In the genomic region with DNA sequence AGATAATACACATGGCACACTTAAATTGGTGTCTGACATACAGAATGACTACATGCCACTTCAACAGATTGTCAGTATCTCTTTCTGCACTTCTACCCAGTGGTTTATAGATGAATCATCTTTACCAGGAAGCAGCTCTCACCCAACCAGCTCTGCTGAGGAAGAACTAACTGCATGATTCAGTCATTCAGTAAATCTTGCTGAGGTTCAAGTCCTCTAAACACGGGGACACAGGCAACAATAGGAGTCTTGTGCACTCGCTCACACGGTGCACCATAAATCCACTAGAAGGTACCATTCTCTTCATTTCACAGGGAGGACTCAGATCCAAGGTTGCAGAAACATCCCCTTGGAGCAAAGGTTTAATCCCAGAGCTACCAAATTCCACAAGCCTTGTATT, we compare ENCODE assay signal across 20 mouse cellular contexts.
DNase-seq lines count a peak whose midpoint lies in the region; ATAC-seq and TF ChIP-seq lines count a peak whose summit lies in the region.
"Had no signal": no experiment of that assay in that cellular context is flagged by ENCODE, and none has a peak within 500 bp of the region (broad histone marks: within the 10 kb centered on the region; RNA-seq: fewer than 3 reads in every experiment).

No protein-coding gene starts in this region.

- no peaks in the 10 kb centered on the region for H3K9me3 ChIP-seq in neural tube, embryonic 11.5 days (ENCODE audit: control insufficient read depth, low read length)
- H3K9me3 ChIP-seq in MEL (replicated peaks; ENCODE audit: insufficient read depth, low read length) = no peaks in the 10 kb centered on the region
- no peaks in the 10 kb centered on the region for H3K9me3 ChIP-seq in intestine, embryonic 15.5 days
- H3K9me3 ChIP-seq: heart, embryonic 12.5 days; limb, embryonic 13.5 days; lung, embryonic 15.5 days; midbrain, embryonic 10.5 days had no signal

- TF ChIP-seq CTCF in MEL (IDR thresholded peaks at IDR 0.05 in 2 of 3, conservative IDR thresholded peaks at IDR 0.05 in 1 of 3; ENCODE audit: control insufficient read depth in 1 of 3, insufficient read depth in 1 of 3, low read depth in 2 of 3, low read length in 3 of 3, poor library complexity in 1 of 3, severe bottlenecking in 1 of 3) = no peak

- no peak overlapping the region for H3K4me2 ChIP-seq in neural tube, embryonic 11.5 days (ENCODE audit: low read depth)
- no peak overlapping the region for H3K4me2 ChIP-seq in intestine, embryonic 15.5 days (replicated peaks)
- H3K4me2 ChIP-seq: heart, embryonic 12.5 days; limb, embryonic 13.5 days; lung, embryonic 15.5 days had no signal

- peaks cover 4% of the 10 kb centered on the region; the same call in 1 of the 2 replicates for H3K4me1 ChIP-seq in neural tube, embryonic 11.5 days (ENCODE audit: control insufficient read depth, insufficient read depth, low read length)
- H3K4me1 ChIP-seq in MEL (ENCODE audit: control insufficient read depth in 1 of 2, insufficient read depth in 2 of 2, low read length in 2 of 2) = 0 out of 4 replicates have a peak, but pooled peaks cover 0 to 3% of the 10 kb centered on the region in 2 experiments
- H3K4me1 ChIP-seq in intestine, embryonic 15.5 days (replicated peaks) = 0 out of 2 replicates have a peak, but pooled peaks cover 2% of the 10 kb centered on the region

- H3K9ac ChIP-seq in neural tube, embryonic 11.5 days (ENCODE audit: low read length) = no peak overlapping the region
- no peak overlapping the region for H3K9ac ChIP-seq in MEL (ENCODE audit: control insufficient read depth, low read depth, low read length, poor library complexity, severe bottlenecking)
- no peak overlapping the region for H3K9ac ChIP-seq in intestine, embryonic 15.5 days
- H3K9ac ChIP-seq: heart, embryonic 12.5 days; limb, embryonic 13.5 days; lung, embryonic 15.5 days had no signal

- no peak overlapping the region for H3K4me3 ChIP-seq in neural tube, embryonic 11.5 days (ENCODE audit: low read depth, low read length)
- no peak overlapping the region for H3K4me3 ChIP-seq in MEL (ENCODE audit: control insufficient read depth in 1 of 2, insufficient read depth in 1 of 2, low read depth in 2 of 2, low read length in 2 of 2)
- no peak overlapping the region for H3K4me3 ChIP-seq in intestine, embryonic 15.5 days (replicated peaks)
- H3K4me3 ChIP-seq: heart, embryonic 12.5 days; limb, embryonic 13.5 days; lung, embryonic 15.5 days; midbrain, embryonic 10.5 days had no signal

- H3K27ac ChIP-seq in neural tube, embryonic 11.5 days (ENCODE audit: low read depth, low read length) = no peak overlapping the region
- H3K27ac ChIP-seq in MEL (ENCODE audit: control insufficient read depth, low read depth, low read length) = no peak overlapping the region
- no peak overlapping the region for H3K27ac ChIP-seq in intestine, embryonic 15.5 days
- H3K27ac ChIP-seq: limb, embryonic 13.5 days; lung, embryonic 15.5 days; midbrain, embryonic 10.5 days had no signal

- no peaks in the 10 kb centered on the region for H3K27me3 ChIP-seq in neural tube, embryonic 11.5 days (ENCODE audit: control insufficient read depth, insufficient read depth, low read length)
- no peaks in the 10 kb centered on the region for H3K27me3 ChIP-seq in MEL (ENCODE audit: control insufficient read depth in 1 of 2, insufficient read depth in 2 of 2, low read length in 2 of 2)
- no peaks in the 10 kb centered on the region for H3K27me3 ChIP-seq in intestine, embryonic 15.5 days (replicated peaks)
- H3K27me3 ChIP-seq in splenic B cell, adult 2 months (ENCODE audit: control insufficient read depth, insufficient read depth, low read length, poor library complexity, severe bottlenecking) = no peaks in the 10 kb centered on the region
- H3K27me3 ChIP-seq: heart, embryonic 12.5 days; limb, embryonic 13.5 days; lung, embryonic 15.5 days had no signal

- no peak for DNase-seq in neural tube, embryonic 11.5 days (ENCODE audit: low spot score)
- no peak for DNase-seq in neural tube, embryonic 10.5 days (ENCODE audit: extremely low spot score, low spot score)
- DNase-seq in MEL (ENCODE audit: low read depth, low spot score) = peak; percentile 59
- peak; percentile 10 for DNase-seq in splenic B cell, adult 2 months (ENCODE audit: low read depth, low spot score)
- no peak for DNase-seq in spleen, postnatal 10 days (ENCODE audit: low spot score in 2 of 2)
- no peak for DNase-seq in thymus, postnatal 25 days
- DNase-seq in cerebellum, adult 8-10 months = no peak
- DNase-seq: adrenal gland, postnatal 14 days; embryo, embryonic 11 days; gastrocnemius, postnatal 14 days; heart, postnatal 4 days; kidney, postnatal 14 days; retina, postnatal 1 day; thymus, adult 18-20 months had no signal

- WGBS in neural tube, embryonic 11.5 days = 27% methylated on average over 3 of the region's 3 CpGs
- WGBS in intestine, embryonic 15.5 days = 40% methylated on average over 3 of the region's 3 CpGs

- H3K79me2 ChIP-seq in MEL (ENCODE audit: control insufficient read depth, insufficient read depth, low read length, poor library complexity) = no peaks in the 10 kb centered on the region

- TF ChIP-seq RAD21 in MEL (IDR thresholded peaks at IDR 0.05; ENCODE audit: low read depth, low read length) = no peak

- peak; percentile 54; the same call in 1 of the 2 replicates for ATAC-seq in neural tube, embryonic 11.5 days (ENCODE audit: insufficient read depth, low FRiP score, low TSS enrichment)
- peak; percentile 78 for ATAC-seq in intestine, embryonic 15.5 days
- ATAC-seq: forebrain, embryonic 16.5 days had no signal

- no peaks in the 10 kb centered on the region for H3K36me3 ChIP-seq in neural tube, embryonic 11.5 days (ENCODE audit: control insufficient read depth, insufficient read depth, low read length)
- peaks cover 0 to 10% of the 10 kb centered on the region in 2 experiments; a peak in 3 of 4 replicates for H3K36me3 ChIP-seq in MEL (ENCODE audit: control insufficient read depth in 1 of 2, insufficient read depth in 2 of 2, low read length in 2 of 2)
- no peaks in the 10 kb centered on the region for H3K36me3 ChIP-seq in intestine, embryonic 15.5 days
- no peaks in the 10 kb centered on the region for H3K36me3 ChIP-seq in splenic B cell, adult 2 months (ENCODE audit: control insufficient read depth, insufficient read depth, low read length, poor library complexity, severe bottlenecking)
- H3K36me3 ChIP-seq: heart, embryonic 12.5 days; limb, embryonic 13.5 days; lung, embryonic 15.5 days; midbrain, embryonic 10.5 days had no signal

- no peak for TF ChIP-seq EP300 in MEL (IDR thresholded peaks at IDR 0.05; ENCODE audit: low read depth in 1 of 2, low read length in 2 of 2)

- no peak for TF ChIP-seq POLR2A in MEL (IDR thresholded peaks at IDR 0.05; ENCODE audit: control insufficient read depth in 1 of 2, insufficient read depth in 1 of 2, low read depth in 1 of 2, low read length in 2 of 2, poor library complexity in 1 of 2)

TF ChIP-seq in MEL, 35 proteins besides CTCF, POLR2A, EP300 and RAD21:
- TF ChIP-seq GATA1 (IDR thresholded peaks at IDR 0.05; ENCODE audit: low read depth, low read length) (peak; percentile 20; the same call in 1 of the 2 replicates), CHD1 (IDR thresholded peaks at IDR 0.05; ENCODE audit: low read depth, low read length) (no peak)

Comparison
In these comparisons a context has a peak if more than half of its experiments do, and no peak if none do; other contexts are left out.
1. DNase-seq: peak in MEL (single experiment) and splenic B cell, adult 2 months (single experiment); none in neural tube, embryonic 11.5 days (single experiment), neural tube, embryonic 10.5 days (single experiment), spleen, postnatal 10 days (0 of 2), thymus, postnatal 25 days (single experiment) and cerebellum, adult 8-10 months (single experiment).